Mouse (Mus musculus) brain, embryonic 18.5 days (tissue): ENCODE results near the gene Card9.
A peak's percentile ranks its signal among the peaks of the same experiment; 100 is the strongest.
"Not testable (repeated sequence)": the region's sequence is repeated elsewhere in the genome, so short reads cannot be mapped to it uniquely, and the experiment has no call there.

Experiments used
- DNase-seq: peaks from one replicate; pipeline ENCODE4 v3.0.0-alpha.2; 2012; ENCODE audit warnings: low read depth, low spot score

Gene Card9

GRCm38 (mm10) chr2:26360772-26361171, at the start of gene Card9:
Gene Card9, minus strand, starts transcription at chr2:26360918.
- DNase-seq = no peak

- no peak for DNase-seq
Observed at GRCm38 (mm10) chr2:26410091-26410490, 49.4 kb upstream of the Card9 start.

GRCm38 (mm10) chr2:26409362-26409761, 48.6 kb upstream of the Card9 start:
- no peak for DNase-seq

- peak; percentile 71 for DNase-seq
Observed at GRCm38 (mm10) chr2:26408515-26409356, 48.0 kb upstream of the Card9 start, which contains the start of gene Inpp5e. Gene Inpp5e, minus strand, starts transcription at chr2:26409203.

GRCm38 (mm10) chr2:26403306-26403705, 42.6 kb upstream of the Card9 start:
- DNase-seq = no peak

GRCm38 (mm10) chr2:26402265-26402664, 41.5 kb upstream of the Card9 start:
- DNase-seq = no peak

GRCm38 (mm10) chr2:26401023-26401422, 40.3 kb upstream of the Card9 start:
- DNase-seq = no peak

- DNase-seq = no peak
Observed at GRCm38 (mm10) chr2:26400296-26400695, 39.6 kb upstream of the Card9 start.

GRCm38 (mm10) chr2:26399647-26400046, 38.9 kb upstream of the Card9 start:
- no peak for DNase-seq

- no peak for DNase-seq
Observed at GRCm38 (mm10) chr2:26398978-26399377, 38.3 kb upstream of the Card9 start.

- DNase-seq = no peak
Observed at GRCm38 (mm10) chr2:26391617-26392016, 30.9 kb upstream of the Card9 start.

GRCm38 (mm10) chr2:26390954-26391353, 30.2 kb upstream of the Card9 start:
- no peak for DNase-seq

- DNase-seq = peak; percentile 67
Observed at GRCm38 (mm10) chr2:26389154-26389690, 28.5 kb upstream of the Card9 start, which contains the start of the genes Entr1 and Pmpca. Gene Entr1, minus strand, starts transcription at chr2:26389316. Gene Pmpca, plus strand, starts transcription at chr2:26389339.

- no peak for DNase-seq
Observed at GRCm38 (mm10) chr2:26388682-26389153, 28.0 kb upstream of the Card9 start.

GRCm38 (mm10) chr2:26387713-26388112, 27.0 kb upstream of the Card9 start:
- no peak for DNase-seq

GRCm38 (mm10) chr2:26380871-26381270, 20.2 kb upstream of the Card9 start:
- not testable (repeated sequence) for DNase-seq

- DNase-seq = peak; percentile 47
Observed at GRCm38 (mm10) chr2:26380131-26380771, 19.5 kb upstream of the Card9 start, which contains the start of gene Snapc4. Gene Snapc4, minus strand, starts transcription at chr2:26380653.

- DNase-seq = no peak
Observed at GRCm38 (mm10) chr2:26372396-26372795, 11.7 kb upstream of the Card9 start.

- no peak for DNase-seq
Observed at GRCm38 (mm10) chr2:26368572-26368971, 7.9 kb upstream of the Card9 start.

- no peak for DNase-seq
Observed at GRCm38 (mm10) chr2:26367911-26368310, 7.2 kb upstream of the Card9 start.

- DNase-seq = no peak
Observed at GRCm38 (mm10) chr2:26364738-26365465, 4.2 kb upstream of the Card9 start.

- DNase-seq = no peak
Observed at GRCm38 (mm10) chr2:26363481-26363880, 2.8 kb upstream of the Card9 start.
